ENCODE assay signal across 1 mouse cellular context in the genomic region with DNA sequence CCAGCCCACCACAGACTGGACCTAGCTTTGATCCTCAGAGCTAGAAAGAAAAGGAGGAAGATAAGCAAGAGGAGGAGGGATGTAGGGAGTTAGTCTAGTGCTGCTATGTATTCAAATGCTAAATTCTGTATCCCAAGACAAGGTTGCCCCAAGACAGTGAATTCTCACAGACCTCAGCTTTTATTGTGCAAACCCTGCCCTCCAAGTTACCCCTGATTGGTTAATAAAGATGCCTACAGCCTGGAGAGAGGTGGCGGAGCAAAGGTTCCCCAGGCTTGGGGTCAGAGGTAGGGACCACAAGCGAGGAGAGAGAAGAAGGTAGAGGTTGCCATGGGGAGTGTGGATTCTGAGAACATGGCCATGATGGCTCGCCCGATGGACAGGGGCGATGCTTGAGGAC.
TF ChIP-seq lines count a peak whose summit lies in the region.

No protein-coding gene starts in this region.

TF ChIP-seq in ES-E14, 5 proteins besides CTCF, POLR2A, EP300 and RAD21:
- TF ChIP-seq CHD2 (IDR thresholded peaks at IDR 0.05; ENCODE audit: low read depth, low read length) (no peak), HCFC1 (IDR thresholded peaks at IDR 0.05; ENCODE audit: borderline replicate concordance, insufficient read depth, low read length) (no peak)
